Mouse (Mus musculus): Measurements from ENCODE around the gene Secisbp2l. TPM values are rescaled to one million over a fixed set of nuclear protein-coding genes. Genes with fewer than 3 reads are reported as not detected.

Gene Secisbp2l
- 25.3 and 26.9 TPM in 2 replicates for polyA plus RNA-seq (2014; fragmentation: Nextera tagmentation; extraction: Ambion mirVana)

GRCm38 (mm10) chr2:125782719-125783109 lies at the start of gene Secisbp2l:
TSS of gene Secisbp2l (minus strand) at chr2:125782870.
- Histone ChIP-seq H3K27me3 (ENCODE audit: control insufficient read depth, insufficient read depth, low read length) (no peaks in the 10 kb centered on the region), H3K4me2 (replicated peaks; ENCODE audit: low read depth, low read length) (peak within 1 kb of the TSS; percentile 52), H3K36me3 (ENCODE audit: control insufficient read depth, insufficient read depth, low read length) (no peaks in the 10 kb centered on the region), H3K4me3 (ENCODE audit: low read depth, low read length) (peak within 1 kb of the TSS; percentile 76), H3K4me1 (ENCODE audit: control insufficient read depth, insufficient read depth, low read length) (peaks cover 12% of the 10 kb centered on the region; the same call in 1 of the 2 replicates), H3K9ac (replicated peaks; ENCODE audit: low read depth, low read length) (peak within 1 kb of the TSS; percentile 80), H3K9me3 (ENCODE audit: control insufficient read depth, low read depth, low read length) (no peaks in the 10 kb centered on the region), H3K27ac (ENCODE audit: low read length) (peak within 1 kb of the TSS; percentile 66; the same call in 1 of the 2 replicates)
- ATAC-seq (ENCODE audit: insufficient number of reproducible peaks, insufficient read depth, low FRiP score, low read depth): peak; percentile 93
- under 1% methylated on average over 24 of the region's 28 CpGs for WGBS

- Histone ChIP-seq H3K9me3 (ENCODE audit: control insufficient read depth, low read depth, low read length) (no peaks in the 10 kb centered on the region), H3K4me3 (ENCODE audit: low read depth, low read length) (no peak overlapping the region), H3K9ac (replicated peaks; ENCODE audit: low read depth, low read length) (no peak overlapping the region), H3K4me1 (ENCODE audit: control insufficient read depth, insufficient read depth, low read length) (no peaks in the 10 kb centered on the region), H3K27ac (ENCODE audit: low read length) (no peak overlapping the region), H3K27me3 (ENCODE audit: control insufficient read depth, insufficient read depth, low read length) (no peaks in the 10 kb centered on the region), H3K4me2 (replicated peaks; ENCODE audit: low read depth, low read length) (no peak overlapping the region), H3K36me3 (ENCODE audit: control insufficient read depth, insufficient read depth, low read length) (peaks cover 36% of the 10 kb centered on the region)
- WGBS: 90% methylated on average over 2 of the region's 2 CpGs
- ATAC-seq (ENCODE audit: insufficient number of reproducible peaks, insufficient read depth, low FRiP score, low read depth): no peak
Observed at GRCm38 (mm10) chr2:125829924-125830323, 47.3 kb upstream of the Secisbp2l start.

- Histone ChIP-seq H3K9me3 (ENCODE audit: control insufficient read depth, low read depth, low read length) (no peaks in the 10 kb centered on the region), H3K9ac (replicated peaks; ENCODE audit: low read depth, low read length) (no peak overlapping the region), H3K4me2 (replicated peaks; ENCODE audit: low read depth, low read length) (no peak overlapping the region), H3K27me3 (ENCODE audit: control insufficient read depth, insufficient read depth, low read length) (no peaks in the 10 kb centered on the region), H3K27ac (ENCODE audit: low read length) (no peak overlapping the region), H3K4me1 (ENCODE audit: control insufficient read depth, insufficient read depth, low read length) (no peaks in the 10 kb centered on the region), H3K36me3 (ENCODE audit: control insufficient read depth, insufficient read depth, low read length) (peaks cover 18% of the 10 kb centered on the region), H3K4me3 (ENCODE audit: low read depth, low read length) (no peak overlapping the region)
- no peak for ATAC-seq (ENCODE audit: insufficient number of reproducible peaks, insufficient read depth, low FRiP score, low read depth)
- 84% methylated on average over 4 of the region's 4 CpGs for WGBS
Observed at GRCm38 (mm10) chr2:125827898-125828297, 45.2 kb upstream of the Secisbp2l start.

GRCm38 (mm10) chr2:125826201-125826600 lies 43.5 kb upstream of the Secisbp2l start:
- ATAC-seq (ENCODE audit: insufficient number of reproducible peaks, insufficient read depth, low FRiP score, low read depth): no peak
- Histone ChIP-seq H3K9ac (replicated peaks; ENCODE audit: low read depth, low read length) (no peak overlapping the region), H3K4me1 (ENCODE audit: control insufficient read depth, insufficient read depth, low read length) (no peaks in the 10 kb centered on the region), H3K4me3 (ENCODE audit: low read depth, low read length) (no peak overlapping the region), H3K27ac (ENCODE audit: low read length) (no peak overlapping the region), H3K4me2 (replicated peaks; ENCODE audit: low read depth, low read length) (no peak overlapping the region), H3K36me3 (ENCODE audit: control insufficient read depth, insufficient read depth, low read length) (peaks cover 8% of the 10 kb centered on the region; the same call in 1 of the 2 replicates), H3K9me3 (ENCODE audit: control insufficient read depth, low read depth, low read length) (no peaks in the 10 kb centered on the region), H3K27me3 (ENCODE audit: control insufficient read depth, insufficient read depth, low read length) (no peaks in the 10 kb centered on the region)
- 76% methylated on average over 4 of the region's 4 CpGs for WGBS

GRCm38 (mm10) chr2:125820397-125820796 lies 37.7 kb upstream of the Secisbp2l start:
- Histone ChIP-seq H3K9me3 (ENCODE audit: control insufficient read depth, low read depth, low read length) (no peaks in the 10 kb centered on the region), H3K9ac (replicated peaks; ENCODE audit: low read depth, low read length) (no peak overlapping the region), H3K36me3 (ENCODE audit: control insufficient read depth, insufficient read depth, low read length) (no peaks in the 10 kb centered on the region), H3K27me3 (ENCODE audit: control insufficient read depth, insufficient read depth, low read length) (no peaks in the 10 kb centered on the region), H3K4me1 (ENCODE audit: control insufficient read depth, insufficient read depth, low read length) (no peaks in the 10 kb centered on the region), H3K27ac (ENCODE audit: low read length) (no peak overlapping the region), H3K4me2 (replicated peaks; ENCODE audit: low read depth, low read length) (no peak overlapping the region), H3K4me3 (ENCODE audit: low read depth, low read length) (no peak overlapping the region)
- WGBS: 86% methylated on average over 4 of the region's 4 CpGs
- no peak for ATAC-seq (ENCODE audit: insufficient number of reproducible peaks, insufficient read depth, low FRiP score, low read depth)

GRCm38 (mm10) chr2:125813972-125814595 lies 31.4 kb upstream of the Secisbp2l start:
- H3K36me3 ChIP-seq (ENCODE audit: control insufficient read depth, insufficient read depth, low read length): no peaks in the 10 kb centered on the region
- peak; percentile 33; the same call in 1 of the 2 replicates for ATAC-seq (ENCODE audit: insufficient number of reproducible peaks, insufficient read depth, low FRiP score, low read depth)
- H3K4me2 ChIP-seq (replicated peaks; ENCODE audit: low read depth, low read length): no peak overlapping the region
- 48% methylated on average over 9 of the region's 9 CpGs for WGBS
- H3K9ac ChIP-seq (replicated peaks; ENCODE audit: low read depth, low read length): no peak overlapping the region
- no peak overlapping the region for H3K27ac ChIP-seq (ENCODE audit: low read length)
- no peaks in the 10 kb centered on the region for H3K27me3 ChIP-seq (ENCODE audit: control insufficient read depth, insufficient read depth, low read length)
- no peaks in the 10 kb centered on the region for H3K9me3 ChIP-seq (ENCODE audit: control insufficient read depth, low read depth, low read length)
- H3K4me3 ChIP-seq (ENCODE audit: low read depth, low read length): no peak overlapping the region
- no peaks in the 10 kb centered on the region for H3K4me1 ChIP-seq (ENCODE audit: control insufficient read depth, insufficient read depth, low read length)

- ATAC-seq (ENCODE audit: insufficient number of reproducible peaks, insufficient read depth, low FRiP score, low read depth): no peak
- Histone ChIP-seq H3K27ac (ENCODE audit: low read length) (no peak overlapping the region), H3K4me3 (ENCODE audit: low read depth, low read length) (no peak overlapping the region), H3K4me1 (ENCODE audit: control insufficient read depth, insufficient read depth, low read length) (no peaks in the 10 kb centered on the region), H3K27me3 (ENCODE audit: control insufficient read depth, insufficient read depth, low read length) (no peaks in the 10 kb centered on the region), H3K9me3 (ENCODE audit: control insufficient read depth, low read depth, low read length) (no peaks in the 10 kb centered on the region), H3K9ac (replicated peaks; ENCODE audit: low read depth, low read length) (no peak overlapping the region), H3K36me3 (ENCODE audit: control insufficient read depth, insufficient read depth, low read length) (no peaks in the 10 kb centered on the region), H3K4me2 (replicated peaks; ENCODE audit: low read depth, low read length) (no peak overlapping the region)
- WGBS: 75% methylated on average over 2 of the region's 2 CpGs
Observed at GRCm38 (mm10) chr2:125811332-125811731, 28.7 kb upstream of the Secisbp2l start.

- Histone ChIP-seq H3K4me3 (ENCODE audit: low read depth, low read length) (no peak overlapping the region), H3K27me3 (ENCODE audit: control insufficient read depth, insufficient read depth, low read length) (no peaks in the 10 kb centered on the region), H3K9me3 (ENCODE audit: control insufficient read depth, low read depth, low read length) (peaks cover 3% of the 10 kb centered on the region; the same call in 1 of the 2 replicates), H3K4me1 (ENCODE audit: control insufficient read depth, insufficient read depth, low read length) (no peaks in the 10 kb centered on the region), H3K27ac (ENCODE audit: low read length) (no peak overlapping the region), H3K36me3 (ENCODE audit: control insufficient read depth, insufficient read depth, low read length) (no peaks in the 10 kb centered on the region), H3K9ac (replicated peaks; ENCODE audit: low read depth, low read length) (no peak overlapping the region), H3K4me2 (replicated peaks; ENCODE audit: low read depth, low read length) (no peak overlapping the region)
- 76% methylated on average over 7 of the region's 7 CpGs for WGBS
- ATAC-seq (ENCODE audit: insufficient number of reproducible peaks, insufficient read depth, low FRiP score, low read depth): no peak
Observed at GRCm38 (mm10) chr2:125809551-125809950, 26.9 kb upstream of the Secisbp2l start.

GRCm38 (mm10) chr2:125805826-125806225 lies 23.2 kb upstream of the Secisbp2l start:
- WGBS: 63% methylated on average over 1 of the region's 1 CpGs
- Histone ChIP-seq H3K27me3 (ENCODE audit: control insufficient read depth, insufficient read depth, low read length) (no peaks in the 10 kb centered on the region), H3K4me3 (ENCODE audit: low read depth, low read length) (no peak overlapping the region), H3K36me3 (ENCODE audit: control insufficient read depth, insufficient read depth, low read length) (no peaks in the 10 kb centered on the region), H3K4me1 (ENCODE audit: control insufficient read depth, insufficient read depth, low read length) (no peaks in the 10 kb centered on the region), H3K9me3 (ENCODE audit: control insufficient read depth, low read depth, low read length) (peaks cover 3% of the 10 kb centered on the region; the same call in 1 of the 2 replicates), H3K9ac (replicated peaks; ENCODE audit: low read depth, low read length) (no peak overlapping the region), H3K4me2 (replicated peaks; ENCODE audit: low read depth, low read length) (no peak overlapping the region), H3K27ac (ENCODE audit: low read length) (no peak overlapping the region)
- no peak for ATAC-seq (ENCODE audit: insufficient number of reproducible peaks, insufficient read depth, low FRiP score, low read depth)

All from stomach, embryonic 14.5 days (tissue).